Mouse (Mus musculus) intestine, postnatal 0 days (tissue): ENCODE data around the gene Tsc22d1. TPM values are rescaled to one million over a fixed set of nuclear protein-coding genes. Genes with fewer than 3 reads are reported as not detected.

Experiments used
- ATAC-seq: fragments of 200-750 bp; cut with Nextera tagmentation; 2 replicates; pipeline ENCODE4 v1.8.0; 2017; ENCODE audit warnings: mild to moderate bottlenecking, moderate TSS enrichment, moderate library complexity
- H3K27ac ChIP-seq: fragments of 300-500 bp; sonication (generic); 2 replicates; pipeline ENCODE4 v1.5.1; 2014; ENCODE audit warnings: mild to moderate bottlenecking, low read depth, low read length, moderate library complexity
- H3K27me3 ChIP-seq: fragments of 300-500 bp; sonication (generic); replicated peaks from 2 replicates; pipeline ENCODE4 v1.6.1; 2014; ENCODE audit warnings: low read length, mixed read lengths; ENCODE audit not compliant: control insufficient read depth, insufficient read depth
- H3K36me3 ChIP-seq: fragments of 300-500 bp; sonication (generic); 2 replicates; pipeline ENCODE4 v1.6.1; 2014; ENCODE audit warnings: mild to moderate bottlenecking, moderate library complexity; ENCODE audit not compliant: control insufficient read depth, insufficient read depth
- H3K4me1 ChIP-seq: fragments of 300-500 bp; sonication (generic); replicated peaks from 2 replicates; pipeline ENCODE4 v1.6.1; 2014; ENCODE audit warnings: antibody characterized with exemption, low read length, mixed read lengths; ENCODE audit not compliant: control insufficient read depth, insufficient read depth
- H3K4me2 ChIP-seq: fragments of 300-500 bp; sonication (generic); replicated peaks from 2 replicates; pipeline ENCODE4 v1.6.1; 2014; ENCODE audit warnings: low read depth, mild to moderate bottlenecking, moderate library complexity
- H3K4me3 ChIP-seq: fragments of 300-500 bp; sonication (generic); 2 replicates; pipeline ENCODE4 v1.5.1; 2014; ENCODE audit warnings: low read depth, low read length
- H3K9ac ChIP-seq: fragments of 300-500 bp; sonication (generic); 2 replicates; pipeline ENCODE4 v1.6.1; 2014; ENCODE audit warnings: mild to moderate bottlenecking, low read depth, low read length
- H3K9me3 ChIP-seq: fragments of 300-500 bp; sonication (generic); 2 replicates; pipeline ENCODE4 v1.6.1; 2016; ENCODE audit warnings: mixed run types; ENCODE audit not compliant: control insufficient read depth
- CTCF ChIP-seq: sonication (generic); IDR thresholded peaks from 2 replicates; pipeline ENCODE4 v1.5.1; 2016; ENCODE audit warnings: low read depth, mild to moderate bottlenecking, control low read depth, antibody characterized with exemption, moderate library complexity
- WGBS: fragments of 180-500 bp; shearing (Covaris S2); extraction: QIAGEN DNeasy Blood & Tissue Kit; methylation state at CpG from one replicate; pipeline ENCODE4 v1.1.7; 2014; 5-methylcytosine and 5-hydroxymethylcytosine counted together
- polyA plus RNA-seq: library from polyadenylated mRNA; unstranded; fragments of >200 nt; fragmentation: Nextera tagmentation; extraction: Ambion mirVana; gene quantifications from 2 replicates; pipeline ENCODE4 v1.2.1, GENCODE M21; 2015

Gene Tsc22d1
- polyA plus RNA-seq, 1 experiment from 2014 or later: 272 TPM

GRCm38 (mm10) chr14:76511971-76512370 is 97.2 kb downstream of the Tsc22d1 start:
- H3K4me3 ChIP-seq: no peak overlapping the region
- TF ChIP-seq CTCF: no peak
- no peak overlapping the region for H3K27ac ChIP-seq
- ATAC-seq: no peak
- WGBS: 85% methylated on average over 7 of the region's 7 CpGs
- no peak overlapping the region for H3K9ac ChIP-seq
- no peaks in the 10 kb centered on the region for H3K27me3 ChIP-seq
- H3K36me3 ChIP-seq: peaks cover under 1% of the 10 kb centered on the region; the same call in 1 of the 2 replicates
- H3K4me1 ChIP-seq: 0 out of 2 replicates have a peak, but pooled peaks cover 6% of the 10 kb centered on the region
- no peak overlapping the region for H3K4me2 ChIP-seq
- H3K9me3 ChIP-seq: no peaks in the 10 kb centered on the region

- TF ChIP-seq CTCF: no peak
- 59% methylated on average over 11 of the region's 11 CpGs for WGBS
These were observed 98.8 kb downstream of the Tsc22d1 start for GRCm38 (mm10) chr14:76513395-76514049.

GRCm38 (mm10) chr14:76514050-76514585 is 99.4 kb downstream of the Tsc22d1 start:
- 80% methylated on average over 6 of the region's 6 CpGs for WGBS
- Histone ChIP-seq H3K9ac (no peak overlapping the region), H3K27me3 (no peaks in the 10 kb centered on the region), H3K36me3 (no peaks in the 10 kb centered on the region; the same call in 1 of the 2 replicates), H3K27ac (no peak overlapping the region), H3K9me3 (no peaks in the 10 kb centered on the region), H3K4me3 (no peak overlapping the region), H3K4me2 (no peak overlapping the region), H3K4me1 (0 out of 2 replicates have a peak, but pooled peaks cover 2% of the 10 kb centered on the region)
- no peak for TF ChIP-seq CTCF
- no peak for ATAC-seq

More at GRCm38 (mm10) chr14:76513395-76514049, 98.8 kb downstream of the Tsc22d1 start:
- Histone ChIP-seq H3K36me3 (no peaks in the 10 kb centered on the region; the same call in 1 of the 2 replicates), H3K4me3 (no peak overlapping the region), H3K27ac (no peak overlapping the region), H3K4me2 (no peak overlapping the region), H3K27me3 (no peaks in the 10 kb centered on the region), H3K9ac (no peak overlapping the region), H3K4me1 (0 out of 2 replicates have a peak, but pooled peaks cover 2% of the 10 kb centered on the region), H3K9me3 (no peaks in the 10 kb centered on the region)
- ATAC-seq: no peak

- no peak overlapping the region for H3K9ac ChIP-seq
- H3K27ac ChIP-seq: no peak overlapping the region
- H3K4me2 ChIP-seq: no peak overlapping the region
- no peak overlapping the region for H3K4me3 ChIP-seq
- ATAC-seq: no peak
- 60% methylated on average over 7 of the region's 7 CpGs for WGBS
- H3K4me1 ChIP-seq: 0 out of 2 replicates have a peak, but pooled peaks cover 2% of the 10 kb centered on the region
- H3K36me3 ChIP-seq: no peaks in the 10 kb centered on the region
- H3K9me3 ChIP-seq: no peaks in the 10 kb centered on the region
- no peaks in the 10 kb centered on the region for H3K27me3 ChIP-seq
- TF ChIP-seq CTCF: no peak
These were observed 100.9 kb downstream of the Tsc22d1 start for GRCm38 (mm10) chr14:76515620-76516019.

GRCm38 (mm10) chr14:76518217-76518616 is 103.5 kb downstream of the Tsc22d1 start:
- Histone ChIP-seq H3K27me3 (no peaks in the 10 kb centered on the region), H3K9me3 (no peaks in the 10 kb centered on the region), H3K4me1 (0 out of 2 replicates have a peak, but pooled peaks cover 5% of the 10 kb centered on the region), H3K36me3 (no peaks in the 10 kb centered on the region), H3K4me3 (no peak overlapping the region), H3K4me2 (no peak overlapping the region), H3K27ac (no peak overlapping the region), H3K9ac (no peak overlapping the region)
- no peak for TF ChIP-seq CTCF
- no peak for ATAC-seq
- 89% methylated on average over 5 of the region's 5 CpGs for WGBS

GRCm38 (mm10) chr14:76520606-76521005 is 105.8 kb downstream of the Tsc22d1 start:
- H3K9me3 ChIP-seq: no peaks in the 10 kb centered on the region
- H3K27me3 ChIP-seq: no peaks in the 10 kb centered on the region
- peak; percentile 96 for ATAC-seq
- no peak overlapping the region for H3K27ac ChIP-seq
- H3K4me1 ChIP-seq: 0 out of 2 replicates have a peak, but pooled peaks cover 4% of the 10 kb centered on the region
- 8% methylated on average over 4 of the region's 4 CpGs for WGBS
- H3K4me3 ChIP-seq: no peak overlapping the region
- H3K4me2 ChIP-seq: peak overlapping the region; percentile 25; the same call in 1 of the 2 replicates
- no peak for TF ChIP-seq CTCF
- no peaks in the 10 kb centered on the region for H3K36me3 ChIP-seq
- no peak overlapping the region for H3K9ac ChIP-seq
